Comparison of ENCODE assay signal across 8 mouse cellular contexts in the genomic region with DNA sequence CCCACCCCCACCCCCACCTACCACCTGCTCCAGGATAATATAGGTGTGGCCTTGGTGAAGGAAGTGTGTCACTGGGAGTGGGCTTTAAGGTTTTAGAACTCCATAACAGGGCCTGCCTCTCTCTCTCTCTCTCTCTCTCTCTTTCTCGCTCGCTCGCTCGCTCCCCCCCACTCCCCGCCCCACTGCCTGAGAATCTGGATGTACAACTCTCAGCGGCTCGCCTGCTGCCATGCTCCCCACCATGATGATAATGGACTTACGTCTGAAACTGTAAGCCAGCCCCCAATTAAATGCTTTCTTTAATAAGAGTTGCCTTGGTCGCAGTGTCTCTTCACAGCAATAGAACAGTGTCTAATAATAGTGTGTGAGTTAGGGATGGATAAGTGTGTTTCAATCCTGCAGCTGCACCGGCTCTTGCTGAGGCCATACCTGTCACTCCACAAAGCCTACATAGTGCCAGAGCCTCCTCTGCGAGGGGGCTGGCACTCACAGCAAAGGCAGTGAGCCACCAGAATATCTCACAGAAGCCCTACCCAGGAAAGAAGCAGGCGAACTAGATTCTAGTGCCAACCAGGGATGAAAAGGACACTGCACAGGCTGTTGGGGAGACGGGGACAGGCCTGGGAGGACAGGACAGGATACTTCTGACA. TPM values are rescaled to one million over a fixed set of nuclear protein-coding genes. Genes with fewer than 3 reads are reported as not detected.
A peak's percentile ranks its signal among the peaks of the same experiment; 100 is the strongest.
DNase-seq lines count a peak whose midpoint lies in the region; ATAC-seq and TF ChIP-seq lines count a peak whose summit lies in the region.

No protein-coding gene starts in this region.

- H3K27me3 ChIP-seq in heart, adult 2 months (ENCODE audit: control insufficient read depth, insufficient read depth, low read length): no peaks in the 10 kb centered on the region
- no peaks in the 10 kb centered on the region for H3K27me3 ChIP-seq in kidney, embryonic 14.5 days (ENCODE audit: control insufficient read depth, insufficient read depth, low read length)

- intact Hi-C loops in heart, adult 2 months (cut with DNase I): loop anchor here (1.0 kb wide), 1 partner anchor 27 kb away; the partner anchor contains the start of gene Rab11fip3
- intact Hi-C loops in heart, postnatal 25 days (cut with DNase I): no loop called here
- intact Hi-C loops in left cerebral cortex, postnatal 4 days (cut with DNase I): no loop called here

- ATAC-seq in kidney, embryonic 14.5 days (ENCODE audit: low FRiP score, low TSS enrichment): no peak

- DNase-seq in heart, adult 2 months: peak; percentile 28 to 34
- DNase-seq in heart, postnatal 25 days (ENCODE audit: low spot score): no peak
- peak; percentile 73 for DNase-seq in cerebellum, adult 11-12 months
- peak; percentile 15 for DNase-seq in heart, adult 8-10 months (ENCODE audit: low spot score)
- peak; percentile 36 for DNase-seq in left cerebral cortex, postnatal 4 days
- no peak for DNase-seq in adrenal gland, adult 18-20 months (ENCODE audit: low spot score in 2 of 2)
- DNase-seq in layer of hippocampus, adult 9-10 months (ENCODE audit: low spot score): no peak

- TF ChIP-seq EP300 in heart, adult 2 months (IDR thresholded peaks at IDR 0.05; ENCODE audit: insufficient read depth, low read depth, low read length): no peak

- no peak for TF ChIP-seq POLR2A in heart, adult 2 months (IDR thresholded peaks at IDR 0.05; ENCODE audit: insufficient read depth, low read depth, low read length)

- H3K36me3 ChIP-seq in heart, adult 2 months (ENCODE audit: control insufficient read depth, insufficient read depth, low read length): no peaks in the 10 kb centered on the region
- no peaks in the 10 kb centered on the region for H3K36me3 ChIP-seq in kidney, embryonic 14.5 days (ENCODE audit: control insufficient read depth, insufficient read depth, low read length)

- H3K4me3 ChIP-seq in heart, adult 2 months: no peak overlapping the region
- H3K4me3 ChIP-seq in kidney, embryonic 14.5 days (ENCODE audit: low read length): no peak overlapping the region

- H3K27ac ChIP-seq in heart, adult 2 months: peak overlapping the region; percentile 70
- H3K27ac ChIP-seq in kidney, embryonic 14.5 days (ENCODE audit: low read depth, low read length): no peak overlapping the region

- no peaks in the 10 kb centered on the region for H3K9me3 ChIP-seq in kidney, embryonic 14.5 days (ENCODE audit: control insufficient read depth, low read length)

- WGBS in heart, adult 2 months: 53% methylated on average over 13 of the region's 13 CpGs
- 85% methylated on average over 13 of the region's 13 CpGs for WGBS in kidney, embryonic 14.5 days

- no peak overlapping the region for H3K9ac ChIP-seq in heart, adult 2 months (ENCODE audit: low read depth, low read length)
- H3K9ac ChIP-seq in kidney, embryonic 14.5 days (ENCODE audit: low read depth, low read length): no peak overlapping the region

- no peak for TF ChIP-seq CTCF in heart, adult 2 months (IDR thresholded peaks at IDR 0.05)

- no peak overlapping the region for H3K4me2 ChIP-seq in kidney, embryonic 14.5 days (replicated peaks; ENCODE audit: low read depth, low read length)

- no peaks in the 10 kb centered on the region for H3K79me2 ChIP-seq in heart, adult 2 months (replicated peaks; ENCODE audit: control insufficient read depth, insufficient read depth, low read length)

- peaks cover 5% of the 10 kb centered on the region for H3K4me1 ChIP-seq in heart, adult 2 months (ENCODE audit: control insufficient read depth, insufficient read depth, low read length)
- no peaks in the 10 kb centered on the region for H3K4me1 ChIP-seq in kidney, embryonic 14.5 days (ENCODE audit: control insufficient read depth, insufficient read depth, low read length)

RNA-seq across cellular contexts. Expression of gene Rab11fip3, which starts 26.6 kb away (rescaled TPM):
- 10 to 100 TPM; 29.7 to 30.5 TPM for total RNA-seq in heart, adult 2 months (2021)
- 29.3 and 33.1 TPM in 2 replicates for polyA plus RNA-seq in heart, adult 2 months (2012; rRNA removed)
- 10 to 100 TPM; 28.0 to 30.2 TPM for total RNA-seq in heart, postnatal 25 days (2021)
- 10 to 100 TPM; 30.0 to 33.6 (median 32.2) TPM for total RNA-seq in heart, adult 8-10 months (2022)
- total RNA-seq in left cerebral cortex, postnatal 4 days (2021): 10 to 100 TPM; 79.6 to 82.5 TPM
- total RNA-seq in adrenal gland, adult 18-20 months (2021): 10 to 100 TPM; 22.6 to 24.6 TPM
- 15.0 and 24.2 TPM in 2 replicates for polyA plus RNA-seq in kidney, embryonic 14.5 days (2014; fragmentation: Nextera tagmentation; extraction: Ambion mirVana)

RNA-seq across cellular contexts. Expression of gene Decr2, which starts 47.4 kb away (rescaled TPM):
- 1 to 10 TPM; 9.2 to 9.5 TPM for total RNA-seq in heart, adult 2 months (2021)
- polyA plus RNA-seq in heart, adult 2 months (2012; rRNA removed): 13.9 and 23.3 TPM in 2 replicates
- 10 to 100 TPM; 11.0 to 11.7 TPM for total RNA-seq in heart, postnatal 25 days (2021)
- total RNA-seq in heart, adult 8-10 months (2022): 10 to 100 TPM; 10.2 to 11.2 (median 11.0) TPM
- total RNA-seq in left cerebral cortex, postnatal 4 days (2021): 10 to 100 TPM; 21.7 to 24.3 TPM
- 10 to 100 TPM; 23.8 to 25.0 TPM for total RNA-seq in adrenal gland, adult 18-20 months (2021)
- 24.6 and 35.1 TPM in 2 replicates for polyA plus RNA-seq in kidney, embryonic 14.5 days (2014; fragmentation: Nextera tagmentation; extraction: Ambion mirVana)

RNA-seq across cellular contexts. Expression of gene Nme4, which starts 52.7 kb away (rescaled TPM):
- total RNA-seq in heart, adult 2 months (2021): 1 to 10 TPM; 3.7 to 4.4 TPM
- 13.8 and 21.4 TPM in 2 replicates for polyA plus RNA-seq in heart, adult 2 months (2012; rRNA removed)
- total RNA-seq in heart, postnatal 25 days (2021): 1 to 10 TPM; 3.2 to 3.6 TPM
- total RNA-seq in heart, adult 8-10 months (2022): 1 to 10 TPM; 5.0 to 7.6 (median 5.9) TPM
- 1 to 10 TPM; 8.9 to 9.6 TPM for total RNA-seq in left cerebral cortex, postnatal 4 days (2021)
- 1 to 10 TPM; 2.9 to 3.2 TPM for total RNA-seq in adrenal gland, adult 18-20 months (2021)
- 107 and 146 TPM in 2 replicates for polyA plus RNA-seq in kidney, embryonic 14.5 days (2014; fragmentation: Nextera tagmentation; extraction: Ambion mirVana)

RNA-seq across cellular contexts. Expression of gene Capn15, which starts 57.1 kb away (rescaled TPM):
- 1 to 10 TPM; 6.1 to 7.4 TPM for total RNA-seq in heart, adult 2 months (2021)
- polyA plus RNA-seq in heart, adult 2 months (2012; rRNA removed): 15.1 and 15.5 TPM in 2 replicates
- 1 to 10 TPM; 7.1 to 7.8 TPM for total RNA-seq in heart, postnatal 25 days (2021)
- total RNA-seq in heart, adult 8-10 months (2022): 1 to 10 TPM; 5.4 to 8.1 (median 6.8) TPM
- 10 to 100 TPM; 42.2 to 45.9 TPM for total RNA-seq in left cerebral cortex, postnatal 4 days (2021)
- 10 to 100 TPM; 22.6 to 24.4 TPM for total RNA-seq in adrenal gland, adult 18-20 months (2021)
- polyA plus RNA-seq in kidney, embryonic 14.5 days (2014; fragmentation: Nextera tagmentation; extraction: Ambion mirVana): 27.1 and 35.3 TPM in 2 replicates

Comparison
In these comparisons a context has a peak if more than half of its experiments do, and no peak if none do; other contexts are left out.
1. DNase-seq: peak in heart, adult 2 months (2 of 2), cerebellum, adult 11-12 months (single experiment), heart, adult 8-10 months (single experiment) and left cerebral cortex, postnatal 4 days (single experiment); none in heart, postnatal 25 days (single experiment), adrenal gland, adult 18-20 months (0 of 2) and layer of hippocampus, adult 9-10 months (single experiment).